Mouse (Mus musculus): ENCODE measurements around the gene Arl4d.
A peak's percentile ranks its signal among the peaks of the same experiment; 100 is the strongest.

The Arl4d gene

DNA sequence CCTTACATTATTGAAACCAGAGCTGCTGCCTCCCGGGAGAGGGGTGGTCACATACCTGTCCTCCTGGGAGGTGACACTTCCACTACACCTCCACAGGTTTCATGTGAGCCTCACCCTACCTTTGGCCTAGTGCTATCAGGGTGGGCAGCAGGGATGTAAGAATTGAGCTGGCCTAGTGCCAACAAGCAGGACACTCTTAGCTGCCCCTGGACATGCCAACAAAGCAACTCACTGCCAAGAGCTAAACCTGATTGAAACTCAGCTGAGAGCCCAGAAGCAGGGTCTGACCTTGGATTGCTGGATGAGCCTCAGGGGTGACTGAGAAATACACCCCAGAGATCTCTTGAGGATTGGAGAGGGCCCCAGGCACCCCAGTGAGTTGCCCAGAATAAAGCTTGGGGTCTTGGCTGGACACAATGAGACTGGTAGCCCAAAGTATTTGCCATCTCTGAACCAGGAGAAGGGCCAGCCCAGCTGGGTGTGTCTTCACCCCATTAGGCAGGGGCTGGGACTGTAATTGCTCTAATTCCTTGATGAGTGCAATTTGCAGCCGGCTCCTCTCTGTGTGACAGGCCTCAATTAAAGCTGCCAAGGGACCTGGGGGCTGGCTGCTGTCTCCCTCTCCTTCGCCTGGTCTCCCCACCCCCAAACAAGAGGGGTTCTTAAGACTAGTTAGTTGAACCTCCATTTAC lies 15.4 kb downstream of the Arl4d start:
- no peak for DNase-seq

DNA sequence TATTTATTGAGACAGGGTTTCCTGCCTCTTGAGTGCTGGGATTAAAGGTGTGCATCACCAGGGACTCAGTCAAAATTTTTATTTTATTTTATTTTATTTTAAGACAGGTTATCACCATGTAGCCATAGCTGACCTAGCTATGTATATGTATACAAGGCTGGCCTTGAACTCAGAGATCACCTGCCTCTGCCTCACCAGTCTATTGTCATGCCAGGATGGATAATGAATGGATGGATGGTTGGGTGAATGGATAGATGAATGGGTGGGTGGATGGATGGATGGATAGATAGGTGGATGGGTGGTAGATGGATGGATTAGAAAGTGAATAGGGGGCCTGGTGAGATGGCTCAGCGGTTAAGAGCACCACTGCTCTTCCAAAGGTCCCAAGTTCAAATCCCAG lies 16.6 kb downstream of the Arl4d start:
- no peak for DNase-seq

DNA sequence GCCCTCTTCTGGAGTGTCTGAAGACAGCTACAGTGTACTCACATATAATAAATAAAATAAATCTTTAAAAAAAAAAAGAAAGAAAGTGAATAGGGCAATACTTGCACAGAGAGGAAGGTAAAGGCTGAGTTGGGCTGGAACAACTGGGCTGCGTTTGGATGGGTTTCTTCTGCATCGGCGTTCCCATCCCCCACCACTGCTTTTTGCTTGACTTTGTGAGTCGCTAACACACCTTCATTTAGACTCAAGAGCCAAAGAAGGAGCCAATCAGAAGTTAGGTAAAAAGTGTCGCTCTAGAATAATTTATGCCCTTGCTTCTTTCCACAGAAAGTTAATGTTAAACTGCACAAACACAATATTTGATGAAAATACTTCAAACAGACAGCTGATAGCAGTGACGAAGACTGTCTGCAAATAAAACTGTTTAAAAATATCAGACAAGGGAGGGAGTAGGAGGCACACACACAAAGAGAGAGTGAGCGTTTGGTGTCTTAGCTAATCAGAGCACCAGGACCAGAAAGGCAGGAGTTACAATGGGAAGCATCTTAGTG lies 17.1 kb downstream of the Arl4d start:
- no peak for DNase-seq

GRCm38 (mm10) chr11:101687351-101688301 lies 22.3 kb downstream of the Arl4d start:
- DNase-seq, result peak; percentile 45 to 59

GRCm38 (mm10) chr11:101689701-101690113 lies 24.4 kb downstream of the Arl4d start:
- no peak for DNase-seq

- no peak for DNase-seq
Observed at GRCm38 (mm10) chr11:101690326-101690725, 25.0 kb downstream of the Arl4d start.

- DNase-seq, result peak in 1 of 2 experiments; percentile 43
Observed at GRCm38 (mm10) chr11:101695906-101696661, 30.7 kb downstream of the Arl4d start.

GRCm38 (mm10) chr11:101697156-101697861 lies 32.0 kb downstream of the Arl4d start:
- DNase-seq, result no peak

- no peak for DNase-seq
Observed at GRCm38 (mm10) chr11:101698114-101698513, 32.8 kb downstream of the Arl4d start.

GRCm38 (mm10) chr11:101699556-101699955 lies 34.2 kb downstream of the Arl4d start:
- DNase-seq, result no peak

- DNase-seq, result no peak
Observed at GRCm38 (mm10) chr11:101699991-101700390, 34.6 kb downstream of the Arl4d start.

GRCm38 (mm10) chr11:101700446-101700845 lies 35.1 kb downstream of the Arl4d start:
- peak; percentile 45 to 68 for DNase-seq

DNA sequence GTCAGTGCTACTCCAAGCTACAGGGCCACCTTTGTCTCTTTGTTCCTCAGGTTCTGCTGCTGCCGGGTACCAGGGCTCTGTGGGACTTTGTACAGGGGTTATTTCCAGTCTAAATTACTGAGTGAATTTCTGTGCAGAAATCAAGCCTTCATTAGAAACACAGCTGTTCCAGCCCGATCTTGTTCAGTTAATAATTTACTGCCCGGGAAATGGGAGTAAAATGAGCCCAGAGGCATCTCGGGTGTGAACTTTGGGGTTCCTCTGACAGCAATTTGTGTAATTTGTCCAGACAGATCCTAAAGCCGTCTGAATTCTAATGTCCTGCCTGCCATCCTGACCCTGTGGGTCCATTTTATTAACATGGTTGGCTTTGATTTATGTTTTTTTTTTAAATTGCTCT lies 38.7 kb downstream of the Arl4d start:
- peak; percentile 53 to 75 for DNase-seq

- no peak for DNase-seq
Observed at GRCm38 (mm10) chr11:101706764-101707448, 41.6 kb downstream of the Arl4d start.

DNA sequence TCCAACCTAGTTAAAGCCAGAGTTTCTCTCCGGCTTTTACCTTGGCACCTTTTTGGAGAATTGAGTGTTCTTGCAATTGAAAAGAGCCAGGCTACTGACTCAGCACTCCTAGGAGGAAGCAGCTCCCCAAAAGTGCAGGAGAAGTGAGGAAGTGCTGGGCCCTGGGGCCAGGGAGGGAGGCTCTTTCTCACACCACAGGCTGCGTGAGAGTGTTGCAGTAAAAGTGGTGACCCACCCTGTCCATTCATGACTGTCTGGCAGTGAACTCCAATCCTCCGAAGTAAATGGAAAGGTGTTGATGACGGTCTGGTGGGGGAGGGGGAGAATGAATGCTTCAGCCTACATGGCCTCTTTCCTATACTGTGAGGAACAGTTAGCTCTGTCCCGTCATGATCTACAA lies 43.1 kb downstream of the Arl4d start:
- DNase-seq, result no peak

GRCm38 (mm10) chr11:101712811-101713210 lies 47.5 kb downstream of the Arl4d start:
- DNase-seq, result no peak

DNA sequence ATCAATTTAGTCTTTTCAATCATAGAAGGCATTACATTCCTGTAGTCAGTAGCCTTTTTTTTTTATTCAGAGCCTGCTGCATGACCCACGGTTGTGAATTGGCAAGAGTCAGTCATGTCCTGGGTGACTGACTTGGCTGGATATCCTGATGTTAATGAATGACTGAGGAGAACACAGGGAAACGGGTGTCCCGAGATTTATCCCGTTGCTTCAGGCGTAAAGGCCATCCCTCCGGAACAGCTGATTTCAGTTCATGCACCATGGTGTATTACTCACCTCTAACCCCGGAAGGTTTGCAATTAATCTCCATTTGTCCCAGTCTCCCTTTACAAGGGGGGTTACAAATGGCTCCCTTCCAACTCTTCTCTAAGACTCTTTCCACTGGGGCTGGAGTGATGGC lies 48.7 kb downstream of the Arl4d start:
- DNase-seq, result peak; percentile 71 to 91

Measured in kidney, postnatal 36 days (tissue).